Mouse (Mus musculus) myocyte (in vitro differentiated cells): ENCODE data around the gene Ccdc87.

Experiments used
- E2F4 ChIP-seq: IDR thresholded peaks from one replicate; pipeline ENCODE4 v1.6.1; 2011; ENCODE audit warnings: mild to moderate bottlenecking, control low read depth, moderate library complexity; ENCODE audit not compliant: insufficient read depth
- MAX ChIP-seq: IDR thresholded peaks from one replicate; pipeline ENCODE4 v1.6.1; 2011; ENCODE audit warnings: low read depth, mild to moderate bottlenecking, control low read depth
- MYOD1 ChIP-seq, 3 experiments: IDR thresholded peaks; one replicate each; pipeline ENCODE4 v1.6.1; 2011; ENCODE audit warnings: control low read depth in 2 of 3, low read depth in 2 of 3, mild to moderate bottlenecking in 2 of 3, moderate library complexity in 1 of 3; ENCODE audit not compliant: insufficient read length in 2 of 3, control insufficient read depth in 1 of 3
- POLR2A ChIP-seq: IDR thresholded peaks from one replicate; pipeline ENCODE4 v1.6.1; 2011; ENCODE audit warnings: low read depth, mild to moderate bottlenecking, control low read depth, moderate library complexity; ENCODE audit not compliant: insufficient read length
- POLR2AphosphoS2 ChIP-seq: IDR thresholded peaks from one replicate; pipeline ENCODE4 v1.6.1; 2011; ENCODE audit warnings: low read depth, control low read depth; ENCODE audit not compliant: insufficient read length
- TCF3 ChIP-seq: IDR thresholded peaks from one replicate; pipeline ENCODE4 v1.6.1; 2011; ENCODE audit warnings: low read depth, control low read depth; ENCODE audit not compliant: insufficient read length
- USF1 ChIP-seq: IDR thresholded peaks from one replicate; pipeline ENCODE4 v1.6.1; 2011; ENCODE audit warnings: low read depth, mild to moderate bottlenecking, control low read depth, moderate library complexity

GRCm38 (mm10) chr19:4797846-4798245 is 41.3 kb upstream of the Ccdc87 start:
- no peak for TF ChIP-seq POLR2A
- no peak for TF ChIP-seq E2F4
- no peak for TF ChIP-seq POLR2AphosphoS2
- no peak for TF ChIP-seq MAX
- no peak for TF ChIP-seq USF1
- TF ChIP-seq MYOD1 (IDR thresholded peaks at IDR 0.05; ENCODE audit: control insufficient read depth in 1 of 3, insufficient read length in 2 of 3, low read depth in 2 of 3): no peak
- TF ChIP-seq TCF3: no peak
